Mouse (Mus musculus): Measurements from ENCODE around the gene Olfr1444.

DNA sequence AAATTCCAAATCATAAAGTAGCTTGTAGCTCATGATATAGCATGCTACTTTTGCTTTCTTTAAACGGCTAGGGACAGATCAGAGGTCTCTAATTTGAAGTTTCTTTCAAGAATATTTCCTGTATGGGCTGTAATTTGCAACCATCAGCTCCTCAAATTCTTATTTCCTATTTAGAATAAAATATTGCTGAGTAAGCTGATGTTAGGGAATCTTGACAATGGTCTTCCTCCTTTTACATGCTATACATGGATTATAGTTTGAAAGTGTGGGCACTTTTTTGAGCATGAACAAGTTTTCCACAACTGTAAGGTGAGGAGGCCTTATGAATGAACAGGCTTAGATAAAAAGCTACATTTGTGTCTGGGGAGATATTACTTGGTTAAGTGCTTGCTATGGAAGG, 43.2 kb upstream of the Olfr1444 start:
- TF ChIP-seq MYOD1 (IDR thresholded peaks at IDR 0.05; ENCODE audit: control insufficient read depth, insufficient read length, low read depth) (no peak), CTCF (IDR thresholded peaks at IDR 0.05; ENCODE audit: control insufficient read depth, insufficient read depth, insufficient read length) (no peak), USF1 (IDR thresholded peaks at IDR 0.05; ENCODE audit: low read depth) (no peak), CEBPB (IDR thresholded peaks at IDR 0.05; ENCODE audit: low read depth) (no peak), MYOG (IDR thresholded peaks at IDR 0.05; ENCODE audit: control insufficient read depth, extremely low read depth, insufficient read length) (no peak)
